Mouse (Mus musculus): ENCODE results near the gene Gm45713. TPM values are rescaled to one million over a fixed set of nuclear protein-coding genes. Genes with fewer than 3 reads are reported as not detected.
A peak's percentile ranks its signal among the peaks of the same experiment; 100 is the strongest.

Gm45713 gene
- total RNA-seq, 1 experiment, result 0.36 TPM

DNA sequence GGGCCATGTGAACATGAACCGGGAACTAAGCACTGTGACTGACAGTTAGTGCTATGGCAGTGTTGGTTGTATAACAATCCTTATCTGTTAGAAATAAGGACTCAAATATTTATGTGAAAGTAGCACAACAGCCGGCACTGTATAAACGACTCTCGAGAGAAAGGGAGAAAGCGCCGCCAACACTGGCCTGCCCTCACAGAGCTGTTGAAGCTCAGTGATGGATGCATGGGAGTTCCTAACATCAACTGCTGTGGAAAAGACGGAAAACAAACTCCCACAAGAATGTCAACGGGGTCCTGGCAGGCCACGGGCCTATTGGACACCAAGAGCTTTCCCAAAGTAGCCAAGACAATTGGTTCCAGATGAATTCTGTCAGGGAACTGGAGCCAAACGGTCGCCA lies 15.3 kb upstream of the Gm45713 start:
- Histone ChIP-seq H3K9ac (ENCODE audit: insufficient read depth, low read depth, low read length, poor library complexity, severe bottlenecking) (no peak overlapping the region), H3K4me3 (ENCODE audit: insufficient read depth in 1 of 2, low read depth in 1 of 2, low read length in 2 of 2, poor library complexity in 1 of 2, severe bottlenecking in 1 of 2) (no peak overlapping the region), H3K27ac (ENCODE audit: insufficient read depth, low read depth, low read length, poor library complexity, severe bottlenecking) (no peak overlapping the region), H3K9me3 (ENCODE audit: control insufficient read depth, insufficient read depth, low read depth, low read length) (no peaks in the 10 kb centered on the region), H3K36me3 (ENCODE audit: control insufficient read depth, insufficient read depth, low read length, poor library complexity, severe bottlenecking) (peaks cover 10% of the 10 kb centered on the region; the same call in 1 of the 2 replicates), H3K4me1 (ENCODE audit: control insufficient read depth in 2 of 2, insufficient read depth in 2 of 2, low read length in 2 of 2, poor library complexity in 1 of 2) (peaks cover 3 to 7% of the 10 kb centered on the region in 2 experiments; a peak in 3 of 4 replicates)
- in situ Hi-C loops (cut with MboI; ENCODE audit: low sequenced_read_pairs in 2 of 2, unreplicated experiment in 2 of 2), result no loop called here
- DNase-seq (ENCODE audit: low read depth, low spot score), result no peak
- TF ChIP-seq ZNF384 (IDR thresholded peaks at IDR 0.05; ENCODE audit: low read depth, low read length), result no peak
- no peak for TF ChIP-seq HCFC1 (IDR thresholded peaks at IDR 0.05; ENCODE audit: borderline replicate concordance, insufficient read depth, low read length)
- no peak for TF ChIP-seq CHD2 (IDR thresholded peaks at IDR 0.05; ENCODE audit: low read depth, low read length)
- TF ChIP-seq ZC3H11A (IDR thresholded peaks at IDR 0.05; ENCODE audit: borderline replicate concordance, low read depth, low read length), result no peak
- no peak for TF ChIP-seq MAFK (IDR thresholded peaks at IDR 0.05; ENCODE audit: insufficient read depth, low read depth, low read length)

DNA sequence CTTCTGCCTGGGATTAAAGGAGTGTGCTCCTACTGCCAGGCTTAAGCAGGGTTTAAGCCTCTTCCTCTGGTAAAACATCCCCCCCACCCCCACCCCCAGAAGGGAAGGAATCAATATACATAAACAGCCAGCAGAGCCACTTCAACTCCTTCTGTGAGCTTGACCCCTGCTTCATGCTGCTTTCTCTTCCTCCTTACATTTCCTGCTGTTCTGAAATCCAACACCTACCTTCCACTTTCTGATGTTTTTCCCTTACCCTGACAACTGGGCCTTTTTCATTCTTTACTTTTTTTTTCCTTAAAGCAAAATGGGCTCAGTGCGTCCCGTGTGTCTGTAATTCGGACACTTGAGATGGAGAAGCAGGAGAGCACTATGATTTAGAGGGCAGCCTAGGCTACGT lies 14.3 kb upstream of the Gm45713 start:
- in situ Hi-C loops (cut with MboI; ENCODE audit: low sequenced_read_pairs in 2 of 2, unreplicated experiment in 2 of 2), result no loop called here
- Histone ChIP-seq H3K4me3 (ENCODE audit: insufficient read depth in 1 of 2, low read depth in 1 of 2, low read length in 2 of 2, poor library complexity in 1 of 2, severe bottlenecking in 1 of 2) (no peak overlapping the region), H3K9ac (ENCODE audit: insufficient read depth, low read depth, low read length, poor library complexity, severe bottlenecking) (no peak overlapping the region), H3K27ac (ENCODE audit: insufficient read depth, low read depth, low read length, poor library complexity, severe bottlenecking) (peak overlapping the region; percentile 16; the same call in 1 of the 2 replicates), H3K4me1 (ENCODE audit: control insufficient read depth in 2 of 2, insufficient read depth in 2 of 2, low read length in 2 of 2, poor library complexity in 1 of 2) (peaks cover 3 to 5% of the 10 kb centered on the region in 2 experiments; a peak in 3 of 4 replicates), H3K36me3 (ENCODE audit: control insufficient read depth, insufficient read depth, low read length, poor library complexity, severe bottlenecking) (peaks cover 18% of the 10 kb centered on the region), H3K9me3 (ENCODE audit: control insufficient read depth, insufficient read depth, low read depth, low read length) (no peaks in the 10 kb centered on the region)
- no peak for TF ChIP-seq MAFK (IDR thresholded peaks at IDR 0.05; ENCODE audit: insufficient read depth, low read depth, low read length)
- no peak for TF ChIP-seq ZC3H11A (IDR thresholded peaks at IDR 0.05; ENCODE audit: borderline replicate concordance, low read depth, low read length)
- no peak for TF ChIP-seq HCFC1 (IDR thresholded peaks at IDR 0.05; ENCODE audit: borderline replicate concordance, insufficient read depth, low read length)
- no peak for DNase-seq (ENCODE audit: low read depth, low spot score)

DNA sequence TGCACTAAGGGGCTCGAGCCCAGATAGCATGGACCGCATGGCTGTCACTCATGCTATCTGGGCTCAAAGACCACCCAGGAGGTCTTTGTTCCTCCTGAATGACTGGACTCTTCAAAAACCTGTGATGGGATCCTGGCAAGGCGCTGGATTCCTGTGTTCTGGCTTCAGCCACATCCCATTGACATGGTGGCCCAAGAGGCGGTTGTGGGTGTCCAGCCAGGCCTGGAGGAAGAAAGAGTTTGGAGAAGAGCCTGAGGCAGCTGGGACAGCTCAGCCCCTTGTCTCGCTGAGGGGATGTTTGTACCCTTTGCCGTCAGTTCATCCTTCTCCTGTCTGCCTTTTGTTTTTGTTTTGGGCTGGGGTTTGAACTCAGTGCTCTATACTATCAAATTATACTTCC lies 13.5 kb upstream of the Gm45713 start:
- in situ Hi-C loops (cut with MboI; ENCODE audit: low sequenced_read_pairs in 2 of 2, unreplicated experiment in 2 of 2), result no loop called here
- TF ChIP-seq MAFK (IDR thresholded peaks at IDR 0.05; ENCODE audit: insufficient read depth, low read depth, low read length) (no peak), ZNF384 (IDR thresholded peaks at IDR 0.05; ENCODE audit: low read depth, low read length) (no peak), ZC3H11A (IDR thresholded peaks at IDR 0.05; ENCODE audit: borderline replicate concordance, low read depth, low read length) (no peak), HCFC1 (IDR thresholded peaks at IDR 0.05; ENCODE audit: borderline replicate concordance, insufficient read depth, low read length) (no peak), CHD2 (IDR thresholded peaks at IDR 0.05; ENCODE audit: low read depth, low read length) (no peak)
- no peak for DNase-seq (ENCODE audit: low read depth, low spot score)

DNA sequence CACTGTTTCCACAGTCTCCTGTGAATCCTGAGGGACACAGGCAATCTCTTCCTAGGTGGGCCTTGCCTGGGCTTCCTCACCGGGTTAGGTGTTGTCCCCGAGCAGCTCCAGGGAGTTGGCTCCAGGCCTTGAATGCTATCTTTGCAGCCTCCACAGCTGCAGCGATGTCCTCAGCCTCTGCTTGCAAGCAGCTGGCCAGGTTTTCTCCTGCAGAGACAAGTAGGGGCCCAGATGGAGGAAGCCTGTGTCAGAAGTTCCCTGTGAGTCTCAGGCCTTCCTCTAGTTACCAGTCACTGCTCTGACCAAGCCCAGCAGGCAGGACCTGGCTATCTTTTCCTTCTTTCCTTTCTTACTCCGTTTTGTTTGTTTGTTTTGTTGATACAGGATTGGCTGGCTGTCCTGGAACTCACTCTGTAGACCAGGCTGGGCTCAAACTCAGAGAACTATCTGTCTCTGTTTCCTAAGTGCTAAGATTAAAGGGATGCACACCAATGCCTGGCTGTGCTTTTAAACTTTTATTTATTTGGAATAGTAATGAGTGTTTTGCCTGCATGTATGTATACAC lies 12.6 kb upstream of the Gm45713 start:
- peaks cover 24% of the 10 kb centered on the region for H3K36me3 ChIP-seq (ENCODE audit: control insufficient read depth, insufficient read depth, low read length, poor library complexity, severe bottlenecking)
- TF ChIP-seq CHD2 (IDR thresholded peaks at IDR 0.05; ENCODE audit: low read depth, low read length), result no peak
- TF ChIP-seq ZC3H11A (IDR thresholded peaks at IDR 0.05; ENCODE audit: borderline replicate concordance, low read depth, low read length), result no peak
- no peak for TF ChIP-seq HCFC1 (IDR thresholded peaks at IDR 0.05; ENCODE audit: borderline replicate concordance, insufficient read depth, low read length)
- in situ Hi-C loops (cut with MboI; ENCODE audit: low sequenced_read_pairs in 2 of 2, unreplicated experiment in 2 of 2), result no loop called here
- no peak for DNase-seq (ENCODE audit: low read depth, low spot score)
- H3K9ac ChIP-seq (ENCODE audit: insufficient read depth, low read depth, low read length, poor library complexity, severe bottlenecking), result no peak overlapping the region
- no peak overlapping the region for H3K4me3 ChIP-seq (ENCODE audit: insufficient read depth in 1 of 2, low read depth in 1 of 2, low read length in 2 of 2, poor library complexity in 1 of 2, severe bottlenecking in 1 of 2)
- peaks cover 3 to 4% of the 10 kb centered on the region in 2 experiments; a peak in 3 of 4 replicates for H3K4me1 ChIP-seq (ENCODE audit: control insufficient read depth in 2 of 2, insufficient read depth in 2 of 2, low read length in 2 of 2, poor library complexity in 1 of 2)
- no peaks in the 10 kb centered on the region for H3K9me3 ChIP-seq (ENCODE audit: control insufficient read depth, insufficient read depth, low read depth, low read length)
- H3K27ac ChIP-seq (ENCODE audit: insufficient read depth, low read depth, low read length, poor library complexity, severe bottlenecking), result no peak overlapping the region

More for the DNA sequence above, 13.5 kb upstream of the Gm45713 start:
- Histone ChIP-seq H3K9me3 (ENCODE audit: control insufficient read depth, insufficient read depth, low read depth, low read length) (no peaks in the 10 kb centered on the region), H3K9ac (ENCODE audit: insufficient read depth, low read depth, low read length, poor library complexity, severe bottlenecking) (no peak overlapping the region), H3K4me3 (ENCODE audit: insufficient read depth in 1 of 2, low read depth in 1 of 2, low read length in 2 of 2, poor library complexity in 1 of 2, severe bottlenecking in 1 of 2) (no peak overlapping the region), H3K36me3 (ENCODE audit: control insufficient read depth, insufficient read depth, low read length, poor library complexity, severe bottlenecking) (peaks cover 23% of the 10 kb centered on the region), H3K27ac (ENCODE audit: insufficient read depth, low read depth, low read length, poor library complexity, severe bottlenecking) (no peak overlapping the region), H3K4me1 (ENCODE audit: control insufficient read depth in 2 of 2, insufficient read depth in 2 of 2, low read length in 2 of 2, poor library complexity in 1 of 2) (peaks cover 3 to 4% of the 10 kb centered on the region in 2 experiments; a peak in 3 of 4 replicates)

DNA sequence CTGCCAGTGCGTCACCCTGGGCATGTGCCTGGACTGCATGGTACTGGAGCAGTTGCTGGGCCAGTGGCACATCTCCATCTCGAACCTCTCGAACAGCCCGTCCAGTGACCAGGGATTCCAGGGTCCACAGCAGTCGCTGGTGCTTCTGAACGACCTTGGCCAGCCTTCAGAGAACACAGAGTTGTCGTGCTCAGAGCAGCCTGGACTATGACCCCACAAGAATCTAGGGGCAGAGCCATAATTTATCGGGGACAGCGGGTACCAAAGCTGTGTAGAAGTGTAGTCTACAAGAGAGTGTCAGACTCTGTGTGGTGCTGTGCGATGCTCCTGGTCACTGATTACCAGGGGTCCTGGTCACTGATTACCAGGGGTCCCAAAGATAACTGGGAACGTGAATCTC lies 11.9 kb upstream of the Gm45713 start:
- no peak overlapping the region for H3K4me3 ChIP-seq (ENCODE audit: insufficient read depth in 1 of 2, low read depth in 1 of 2, low read length in 2 of 2, poor library complexity in 1 of 2, severe bottlenecking in 1 of 2)
- no peak overlapping the region for H3K9ac ChIP-seq (ENCODE audit: insufficient read depth, low read depth, low read length, poor library complexity, severe bottlenecking)
- no peaks in the 10 kb centered on the region for H3K9me3 ChIP-seq (ENCODE audit: control insufficient read depth, insufficient read depth, low read depth, low read length)
- no peak for DNase-seq (ENCODE audit: low read depth, low spot score)
- TF ChIP-seq ZC3H11A (IDR thresholded peaks at IDR 0.05; ENCODE audit: borderline replicate concordance, low read depth, low read length) (no peak), HCFC1 (IDR thresholded peaks at IDR 0.05; ENCODE audit: borderline replicate concordance, insufficient read depth, low read length) (no peak), CHD2 (IDR thresholded peaks at IDR 0.05; ENCODE audit: low read depth, low read length) (no peak), ZNF384 (IDR thresholded peaks at IDR 0.05; ENCODE audit: low read depth, low read length) (no peak), MAFK (IDR thresholded peaks at IDR 0.05; ENCODE audit: insufficient read depth, low read depth, low read length) (no peak)
- peaks cover 29% of the 10 kb centered on the region for H3K36me3 ChIP-seq (ENCODE audit: control insufficient read depth, insufficient read depth, low read length, poor library complexity, severe bottlenecking)
- in situ Hi-C loops (cut with MboI; ENCODE audit: low sequenced_read_pairs in 2 of 2, unreplicated experiment in 2 of 2), result no loop called here
- H3K4me1 ChIP-seq (ENCODE audit: control insufficient read depth in 2 of 2, insufficient read depth in 2 of 2, low read length in 2 of 2, poor library complexity in 1 of 2), result peaks cover 2 to 3% of the 10 kb centered on the region in 2 experiments; a peak in 2 of 4 replicates
- H3K27ac ChIP-seq (ENCODE audit: insufficient read depth, low read depth, low read length, poor library complexity, severe bottlenecking), result no peak overlapping the region

All from ES-E14 (cell line).